Mouse (Mus musculus) mouse trophoblast stem cell (cell line): Measurements from ENCODE around the gene Dnah3.

Source experiments
- in situ Hi-C, 2 experiments: fragments of 300-500 bp; cut with MseI, MboI; formaldehyde crosslinking; loops; 2 replicates in 1 of 2; 3 replicates in 1 of 2; pipeline ENCODE4 v1.15.1; 2025

Gene Dnah3

GRCm38 (mm10) chr7:120095180-120095579, at the start of gene Dnah3:
Gene Dnah3, minus strand, starts transcription at chr7:120095280.
- in situ Hi-C loops, result no loop called here

DNA sequence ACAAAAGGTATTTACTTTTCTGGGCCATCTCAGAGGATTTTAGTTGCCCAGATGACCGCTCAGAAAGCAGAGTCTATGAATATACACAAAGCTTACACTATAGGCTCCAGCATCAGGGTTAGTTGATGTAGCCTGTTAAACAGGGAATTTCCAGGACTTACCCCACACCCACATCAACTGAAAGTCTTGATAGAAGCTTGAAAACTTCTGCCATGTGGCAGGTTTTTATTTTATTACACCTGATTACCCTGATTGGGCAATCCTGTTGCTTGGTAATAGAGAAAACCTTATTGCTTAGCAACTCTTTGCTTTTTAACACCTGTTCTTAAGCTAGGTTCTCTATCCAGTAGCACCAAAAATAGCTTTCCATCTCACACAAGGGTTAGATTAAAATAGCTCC, 47.7 kb upstream of the Dnah3 start:
- in situ Hi-C loops, result no loop called here

DNA sequence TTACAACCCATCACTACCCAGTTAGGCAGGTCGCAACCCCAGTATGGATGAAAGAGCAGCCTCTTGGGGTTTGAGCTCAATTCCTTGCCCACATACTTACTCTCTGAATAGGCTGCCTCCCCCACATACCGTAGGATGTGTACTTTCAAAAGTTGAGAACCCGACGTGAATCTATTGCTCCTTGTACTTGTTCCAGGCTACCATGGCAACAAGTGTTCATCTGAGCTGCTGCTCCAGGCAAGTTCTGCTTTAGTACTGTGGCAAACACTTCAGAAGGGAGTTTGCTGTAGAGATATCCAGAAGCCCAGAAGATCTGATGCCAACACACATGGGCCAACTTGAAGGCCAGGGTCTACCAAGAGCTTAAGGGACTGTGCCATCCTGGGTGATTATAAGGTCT, 33.9 kb upstream of the Dnah3 start:
- in situ Hi-C loops, result loop anchor here in 1 of 2 experiments (10.0 kb wide), 1 partner anchor 196 kb away; the partner anchor contains the start of gene Abca15

- in situ Hi-C loops, result loop anchor here in 1 of 2 experiments (10.0 kb wide), 1 partner anchor 197 kb away; the partner anchor contains the start of gene Abca15
Observed at GRCm38 (mm10) chr7:120127686-120128059, 32.6 kb upstream of the Dnah3 start.

- in situ Hi-C loops, result loop anchor here in 1 of 2 experiments (10.0 kb wide), 1 partner anchor 198 kb away; the partner anchor contains the start of gene Abca15
Observed at GRCm38 (mm10) chr7:120126976-120127685, 32.1 kb upstream of the Dnah3 start.

DNA sequence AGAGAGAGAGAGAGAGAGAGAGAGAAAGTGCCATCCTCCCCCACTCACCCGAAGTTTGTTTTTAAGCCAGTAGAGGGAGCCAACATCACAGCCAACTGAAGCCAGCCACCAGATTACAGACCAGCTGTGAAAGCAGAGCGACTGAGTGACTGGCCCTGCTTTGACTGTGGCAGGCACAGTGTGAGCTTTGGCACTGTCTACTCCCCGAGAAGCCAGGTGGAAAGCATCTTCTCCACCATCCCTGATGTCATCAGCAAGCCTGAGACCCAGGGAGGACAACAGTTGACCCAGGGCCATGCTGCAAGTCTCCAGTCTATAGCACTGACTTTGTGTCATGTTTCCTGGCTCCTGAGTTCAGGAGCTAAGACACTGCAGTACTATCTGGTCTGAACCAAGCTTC, 29.8 kb upstream of the Dnah3 start:
- in situ Hi-C loops, result loop anchor here (5.0 to 25.0 kb wide), 3 partner anchors 200 to 512 kb away; partner anchors contain the start of genes Abca15 (in 2 of the 2) and Uqcrc2 (in 1 of the 2)

- in situ Hi-C loops, result loop anchor here (5.0 to 25.0 kb wide), 3 partner anchors 201 to 514 kb away; partner anchors contain the start of genes Abca15 (in 2 of the 2) and Uqcrc2 (in 1 of the 2)
Observed at GRCm38 (mm10) chr7:120123776-120124175, 28.7 kb upstream of the Dnah3 start.

DNA sequence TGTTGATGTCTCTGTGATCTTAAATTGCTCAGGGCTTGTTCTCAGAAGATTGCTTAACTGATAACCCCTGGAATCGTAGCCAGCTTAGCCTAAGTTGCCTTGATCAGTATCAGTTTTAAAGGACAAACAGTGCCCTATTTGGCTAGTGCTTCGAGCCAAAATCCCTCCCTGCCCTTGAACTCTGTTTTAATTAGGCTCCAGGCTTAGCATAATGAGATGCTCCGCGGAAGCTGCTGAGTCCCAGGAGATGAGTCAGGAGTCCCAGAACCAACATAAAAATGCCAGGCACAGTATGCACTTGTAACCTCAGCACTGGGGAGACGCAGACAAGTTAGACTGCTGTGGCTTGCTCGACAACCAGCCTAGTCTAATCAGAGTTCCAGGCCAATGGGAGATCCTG, 22.4 kb upstream of the Dnah3 start:
- in situ Hi-C loops, result loop anchor here in 1 of 2 experiments (25.0 kb wide), 1 partner anchor 520 kb away; the partner anchor contains the start of gene Uqcrc2

DNA sequence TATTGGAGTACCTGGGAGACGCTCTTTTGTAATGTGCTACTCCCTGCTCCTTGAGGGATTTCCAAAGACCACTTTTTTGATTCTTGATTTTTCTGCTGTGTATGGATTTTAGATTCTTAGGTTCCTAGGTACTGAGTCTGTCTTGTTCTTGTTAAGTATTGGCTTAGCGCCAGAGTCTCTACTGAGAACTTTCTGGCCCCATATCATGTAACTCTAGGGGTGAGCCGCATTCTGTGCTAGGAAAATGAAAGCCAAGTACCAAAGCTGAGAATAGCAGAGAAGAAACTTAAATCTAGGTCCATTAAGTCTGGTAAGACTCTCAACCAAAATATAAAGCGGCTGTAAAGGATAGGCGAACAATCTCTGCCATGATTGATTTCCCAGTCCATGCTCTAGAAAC, 21.9 kb upstream of the Dnah3 start:
- in situ Hi-C loops, result loop anchor here in 1 of 2 experiments (25.0 kb wide), 1 partner anchor 520 kb away; the partner anchor contains the start of gene Uqcrc2

GRCm38 (mm10) chr7:120109676-120110075, 14.6 kb upstream of the Dnah3 start:
- in situ Hi-C loops, result loop anchor here in 1 of 2 experiments (25.0 kb wide), 1 partner anchor 528 kb away; the partner anchor contains the start of gene Uqcrc2

- in situ Hi-C loops, result loop anchor here in 1 of 2 experiments (25.0 kb wide), 1 partner anchor 531 kb away; the partner anchor contains the start of gene Uqcrc2
Observed at GRCm38 (mm10) chr7:120106356-120106755, 11.3 kb upstream of the Dnah3 start.

DNA sequence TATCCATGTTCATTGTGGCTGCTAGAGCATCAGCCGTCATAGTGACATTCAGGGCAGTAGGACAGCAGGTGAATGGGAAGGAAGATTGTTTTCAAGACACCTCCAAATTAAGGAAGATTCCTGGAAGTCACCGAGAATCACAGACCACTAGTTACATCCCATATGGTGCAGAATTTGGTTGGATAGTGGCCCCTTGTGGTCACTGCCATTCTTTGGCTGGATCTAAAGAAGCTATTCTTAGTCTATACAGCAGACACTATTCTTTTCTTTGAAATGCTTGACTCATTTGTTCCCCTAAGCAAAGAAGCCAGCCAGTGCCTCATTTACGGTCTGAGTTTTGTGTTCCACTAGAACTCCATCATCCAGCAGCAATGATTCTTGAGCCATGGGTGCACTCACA, 9.9 kb upstream of the Dnah3 start:
- in situ Hi-C loops, result loop anchor here in 1 of 2 experiments (25.0 kb wide), 1 partner anchor 532 kb away; the partner anchor contains the start of gene Uqcrc2

DNA sequence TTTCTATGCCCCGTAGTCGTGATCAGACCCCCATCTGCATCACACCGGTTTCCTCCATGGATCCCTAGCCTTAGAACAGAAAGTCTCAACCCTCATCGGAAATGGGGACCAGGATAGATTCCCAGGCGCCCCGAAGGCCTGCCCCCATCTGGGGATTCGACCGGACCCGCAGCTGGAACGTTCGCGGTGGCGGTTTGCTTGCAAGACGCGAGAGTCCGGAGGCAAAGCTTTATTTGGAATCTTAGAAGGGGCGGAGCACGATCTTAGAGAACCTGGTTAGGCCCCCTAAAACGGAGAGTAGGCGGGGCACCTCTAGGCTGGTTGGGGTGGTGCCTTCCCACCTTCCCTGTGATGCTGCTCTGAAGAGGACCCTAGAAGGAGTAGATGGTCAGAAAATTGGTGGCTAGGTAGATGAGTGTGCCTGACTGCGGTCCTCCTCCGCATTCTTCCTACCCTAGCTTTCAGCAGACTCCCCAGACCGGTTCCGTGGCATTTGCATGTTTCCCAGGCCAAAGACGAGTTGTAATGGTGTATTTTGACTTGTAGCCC, 8.0 kb upstream of the Dnah3 start:
- in situ Hi-C loops, result loop anchor here in 1 of 2 experiments (25.0 kb wide), 1 partner anchor 534 kb away; the partner anchor contains the start of gene Uqcrc2

DNA sequence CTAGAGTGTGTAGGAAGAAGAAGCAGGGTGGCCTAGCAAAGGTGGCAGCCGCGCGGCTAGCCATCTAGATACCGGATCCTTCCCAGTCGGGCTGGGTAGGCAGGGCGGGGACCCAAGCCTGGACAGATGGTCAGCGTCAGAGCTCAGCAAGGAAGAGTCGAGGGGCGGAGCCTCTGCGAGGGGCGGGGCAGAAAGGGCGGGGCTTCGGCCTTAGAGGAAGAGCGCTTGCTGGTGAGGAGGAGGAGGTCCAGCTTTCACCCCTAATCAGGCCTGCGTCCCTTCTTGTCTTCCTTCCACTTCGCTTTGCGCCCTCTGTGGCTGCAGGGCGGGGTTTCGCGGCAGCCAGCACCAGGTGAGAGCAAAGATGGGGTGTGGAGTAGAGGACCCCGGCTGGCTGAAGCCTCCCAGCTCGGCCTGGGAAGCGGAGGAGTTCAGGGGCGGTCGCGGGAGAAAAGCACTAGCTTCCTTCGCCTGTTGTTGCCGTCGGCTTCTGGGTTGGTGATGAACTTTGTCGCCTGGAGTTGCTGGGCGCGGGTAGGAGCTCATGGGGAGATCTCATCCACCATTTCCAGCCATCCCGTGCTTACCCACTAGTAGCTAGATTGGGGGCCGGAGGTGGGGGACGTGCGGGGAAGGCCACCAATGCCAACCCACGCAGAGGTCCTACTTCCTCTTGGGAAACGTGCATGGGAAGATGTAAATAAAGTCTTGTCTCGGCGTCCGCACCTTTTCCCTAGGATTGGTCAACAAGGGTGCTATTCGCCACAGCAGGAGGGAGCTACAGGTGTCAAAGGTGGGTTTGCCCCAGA, 7.3 kb upstream of the Dnah3 start, which contains the start of gene Tmem159:
Gene Tmem159 (plus strand): TSS at position 190 of the 809 bp plus-strand sequence.
- in situ Hi-C loops, result loop anchor here in 1 of 2 experiments (25.0 kb wide), 1 partner anchor 535 kb away; the partner anchor contains the start of gene Uqcrc2

GRCm38 (mm10) chr7:120098403-120098802, 3.3 kb upstream of the Dnah3 start:
- in situ Hi-C loops, result no loop called here

DNA sequence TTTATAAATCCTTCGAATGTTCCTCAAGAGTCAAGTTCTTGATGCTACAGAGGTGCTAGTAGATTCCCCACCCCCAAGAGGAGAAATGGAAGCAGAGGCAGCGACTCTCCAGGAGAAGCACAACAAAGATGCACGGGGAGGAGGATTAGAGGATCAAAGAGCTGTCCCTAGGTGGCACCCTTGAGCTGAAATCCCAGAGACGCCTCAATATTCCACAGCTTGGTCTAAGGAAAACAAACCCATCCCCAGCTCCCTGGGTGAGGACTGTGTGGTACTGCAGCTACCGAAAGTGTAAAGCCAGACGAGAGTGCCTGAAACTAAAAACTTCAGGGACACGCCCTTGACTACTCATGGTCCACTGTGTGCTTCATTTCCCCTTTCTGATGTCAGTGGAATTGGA, 2.8 kb upstream of the Dnah3 start:
- in situ Hi-C loops, result no loop called here

DNA sequence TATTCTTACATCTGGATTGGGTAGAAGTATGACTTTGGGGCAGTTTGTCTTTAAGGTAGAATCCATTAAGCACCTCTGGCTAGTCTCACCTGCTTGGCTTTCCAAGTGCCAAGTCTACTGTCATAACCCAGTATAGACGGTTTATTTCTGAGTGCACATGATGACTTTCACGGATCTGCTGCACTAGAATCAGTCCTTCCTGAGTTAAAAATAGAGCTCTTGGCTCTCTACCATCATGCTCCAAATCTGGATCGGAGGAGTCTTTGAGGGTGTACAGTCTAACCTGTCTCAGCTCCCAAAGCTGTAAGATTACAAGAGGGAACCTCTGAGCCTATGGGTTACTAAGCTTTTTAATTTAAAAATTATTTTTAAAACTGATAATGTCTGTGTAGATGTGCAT, 864 bp downstream of the Dnah3 start:
- in situ Hi-C loops, result no loop called here

DNA sequence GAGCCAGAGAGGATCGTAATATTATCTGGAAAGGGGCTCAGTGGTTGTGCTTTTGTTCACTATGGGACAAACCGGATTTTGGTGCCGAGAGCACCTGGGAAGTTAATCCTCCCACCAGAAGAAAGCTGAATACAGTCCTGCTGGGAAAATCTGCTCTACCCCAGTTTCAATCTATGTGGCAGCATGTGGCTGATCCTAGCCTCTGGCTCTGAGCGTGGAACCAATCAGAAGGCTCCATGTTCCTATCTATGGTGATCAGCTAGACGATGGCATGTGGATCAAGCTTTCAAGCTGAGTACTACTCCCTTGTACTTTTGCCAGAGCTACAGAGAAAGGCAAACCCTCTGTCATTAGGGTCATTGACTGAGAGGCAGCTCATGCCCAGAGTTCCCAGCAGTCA, 2.0 kb downstream of the Dnah3 start:
- in situ Hi-C loops, result no loop called here

DNA sequence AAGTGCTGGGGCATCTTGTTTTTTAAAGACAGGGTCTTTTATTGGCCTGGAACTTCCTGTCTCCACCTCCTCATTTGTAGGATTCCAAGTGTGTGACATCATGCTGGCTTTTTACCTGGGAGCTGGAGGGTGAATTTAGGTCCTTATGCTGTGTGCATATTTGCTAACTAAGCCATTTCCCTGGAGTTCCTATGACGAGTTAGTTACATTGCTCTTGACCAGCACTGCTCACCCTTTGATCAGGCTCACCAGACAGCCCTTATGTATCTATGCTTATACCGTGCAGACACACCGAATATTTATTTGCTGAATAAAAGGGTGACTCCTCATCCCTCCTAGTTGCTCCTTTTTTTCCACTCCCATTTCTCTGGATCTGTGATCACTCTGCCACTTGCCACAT, 14.9 kb downstream of the Dnah3 start:
- in situ Hi-C loops, result no loop called here

DNA sequence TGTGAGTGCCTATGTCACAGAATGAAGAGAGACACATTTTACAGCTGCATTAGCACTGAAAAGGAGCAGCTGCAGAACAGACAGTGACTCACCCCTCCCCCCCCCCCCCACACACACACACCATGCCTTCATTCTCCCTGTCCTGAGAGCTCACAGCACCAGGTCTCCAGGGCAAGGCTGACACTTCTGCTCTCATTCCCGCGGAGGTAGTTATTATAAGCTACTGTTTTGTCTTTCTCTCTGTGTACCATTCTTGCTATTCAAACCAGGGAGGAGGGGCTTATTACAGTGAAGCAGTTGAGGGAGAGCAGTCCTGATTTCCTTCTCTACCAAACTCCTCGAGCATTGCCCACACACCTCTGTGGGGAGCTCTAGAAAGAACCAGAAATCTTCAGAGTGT, 25.9 kb downstream of the Dnah3 start:
- in situ Hi-C loops, result no loop called here

- in situ Hi-C loops, result no loop called here
Observed at GRCm38 (mm10) chr7:120068114-120068513, 27.0 kb downstream of the Dnah3 start.
